Mouse (Mus musculus) limb, embryonic 12.5 days (tissue): ENCODE results near the gene Bzw1. TPM values are rescaled to one million over a fixed set of nuclear protein-coding genes. Genes with fewer than 3 reads are reported as not detected.

Source experiments
- ATAC-seq: fragments of 200-750 bp; cut with Nextera tagmentation; 2 replicates; pipeline ENCODE4 v1.8.0; 2017; ENCODE audit warnings: low read depth, moderate TSS enrichment; ENCODE audit not compliant: insufficient number of reproducible peaks, insufficient read depth, low FRiP score, low TSS enrichment
- H3K27ac ChIP-seq: fragments of 300-500 bp; sonication (generic); 2 replicates; pipeline ENCODE4 v1.5.1; 2016; ENCODE audit warnings: mild to moderate bottlenecking, moderate library complexity
- H3K27me3 ChIP-seq: fragments of 300-500 bp; sonication (generic); 2 replicates; pipeline ENCODE4 v1.6.1; 2016; ENCODE audit warnings: mild to moderate bottlenecking, moderate library complexity
- H3K36me3 ChIP-seq: fragments of 300-500 bp; sonication (generic); 2 replicates; pipeline ENCODE4 v1.6.1; 2016; ENCODE audit warnings: mild to moderate bottlenecking, moderate library complexity
- H3K4me1 ChIP-seq: fragments of 300-500 bp; sonication (generic); replicated peaks from 2 replicates; pipeline ENCODE4 v1.6.1; 2016
- H3K4me2 ChIP-seq: fragments of 300-500 bp; sonication (generic); 2 replicates; pipeline ENCODE4 v1.6.1; 2016; ENCODE audit warnings: mild to moderate bottlenecking, moderate library complexity
- H3K4me3 ChIP-seq: fragments of 300-500 bp; sonication (generic); replicated peaks from 2 replicates; pipeline ENCODE4 v1.5.1; 2016; ENCODE audit warnings: mild to moderate bottlenecking
- H3K9ac ChIP-seq: fragments of 300-500 bp; sonication (generic); replicated peaks from 2 replicates; pipeline ENCODE4 v1.6.1; 2016; ENCODE audit warnings: mild to moderate bottlenecking, moderate library complexity
- H3K9me3 ChIP-seq: fragments of 300-500 bp; sonication (generic); 2 replicates; pipeline ENCODE4 v1.6.1; 2016; ENCODE audit warnings: mild to moderate bottlenecking, moderate library complexity
- WGBS: fragments of 180-500 bp; shearing (Covaris S2); methylation state at CpG from one replicate; pipeline ENCODE4 v1.1.7; 2016; 5-methylcytosine and 5-hydroxymethylcytosine counted together
- polyA plus RNA-seq: library from polyadenylated mRNA; unstranded; fragments of >200 nt; fragmentation: Nextera tagmentation; extraction: Ambion mirVana; gene quantifications from 2 replicates; pipeline ENCODE4 v1.2.1, GENCODE M21; 2016

Bzw1 gene
- polyA plus RNA-seq = 408 and 418 TPM in 2 replicates

DNA sequence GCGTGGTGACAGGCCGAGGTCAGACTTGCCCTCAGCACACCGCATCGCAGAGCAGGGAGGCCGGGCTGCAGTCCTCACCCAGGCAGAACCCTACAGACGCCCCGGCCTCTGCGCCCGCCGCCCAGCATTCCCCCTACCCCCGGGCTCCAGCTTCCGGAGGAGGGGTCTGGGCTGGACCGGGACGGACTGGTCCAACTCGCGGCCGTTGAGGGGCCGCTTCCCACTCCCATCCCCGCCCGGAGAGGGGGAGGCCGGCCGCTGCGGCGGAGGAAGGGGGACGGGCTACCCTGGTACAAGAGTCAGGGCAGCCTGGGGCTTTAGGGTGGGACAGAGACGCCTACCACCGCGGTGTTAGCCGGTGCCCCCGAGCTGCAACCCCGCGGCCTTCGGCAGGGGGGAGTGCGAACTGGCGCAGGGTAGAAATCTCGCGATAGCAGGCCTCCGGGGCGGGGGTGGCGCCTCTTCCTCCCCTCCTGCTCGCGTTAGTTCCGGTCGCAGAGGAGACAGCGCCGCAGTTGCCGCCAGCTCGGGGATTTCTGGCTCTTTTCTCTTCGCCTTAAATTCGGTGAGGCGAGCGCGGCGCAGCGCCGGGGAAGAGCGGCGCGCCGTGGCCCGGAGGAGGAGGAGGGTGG is at the start of gene Bzw1:
Bzw1 (plus strand) TSS at position 247 of the 632 bp plus-strand sequence.
- peak within 1 kb of the TSS; percentile 78 for H3K4me2 ChIP-seq
- peak within 1 kb of the TSS; percentile 99 for H3K4me3 ChIP-seq
- ATAC-seq = peak; percentile 98
- under 1% methylated on average over 56 of the region's 61 CpGs for WGBS
- H3K9ac ChIP-seq = peak within 1 kb of the TSS; percentile 98
- no peaks in the 10 kb centered on the region for H3K27me3 ChIP-seq
- H3K4me1 ChIP-seq = peaks cover 17% of the 10 kb centered on the region
- peak within 1 kb of the TSS; percentile 98 for H3K27ac ChIP-seq
- no peaks in the 10 kb centered on the region for H3K9me3 ChIP-seq
- peaks cover 31% of the 10 kb centered on the region for H3K36me3 ChIP-seq

- WGBS = 91% methylated on average over 4 of the region's 4 CpGs
- H3K4me1 ChIP-seq = peaks cover 10% of the 10 kb centered on the region
- H3K9me3 ChIP-seq = no peaks in the 10 kb centered on the region
- no peak overlapping the region for H3K27ac ChIP-seq
- H3K4me3 ChIP-seq = no peak overlapping the region
- no peaks in the 10 kb centered on the region for H3K27me3 ChIP-seq
- ATAC-seq = no peak
- no peaks in the 10 kb centered on the region for H3K36me3 ChIP-seq
- H3K4me2 ChIP-seq = no peak overlapping the region
- H3K9ac ChIP-seq = no peak overlapping the region
These were observed 48.8 kb upstream of the Bzw1 start for GRCm38 (mm10) chr1:58343861-58344260.

GRCm38 (mm10) chr1:58344570-58344969 is 48.1 kb upstream of the Bzw1 start:
- Histone ChIP-seq H3K27ac (no peak overlapping the region), H3K27me3 (no peaks in the 10 kb centered on the region), H3K36me3 (no peaks in the 10 kb centered on the region), H3K4me3 (no peak overlapping the region), H3K9me3 (no peaks in the 10 kb centered on the region), H3K4me1 (peaks cover 10% of the 10 kb centered on the region), H3K9ac (no peak overlapping the region), H3K4me2 (no peak overlapping the region)
- WGBS = 88% methylated on average over 5 of the region's 5 CpGs
- ATAC-seq = no peak

DNA sequence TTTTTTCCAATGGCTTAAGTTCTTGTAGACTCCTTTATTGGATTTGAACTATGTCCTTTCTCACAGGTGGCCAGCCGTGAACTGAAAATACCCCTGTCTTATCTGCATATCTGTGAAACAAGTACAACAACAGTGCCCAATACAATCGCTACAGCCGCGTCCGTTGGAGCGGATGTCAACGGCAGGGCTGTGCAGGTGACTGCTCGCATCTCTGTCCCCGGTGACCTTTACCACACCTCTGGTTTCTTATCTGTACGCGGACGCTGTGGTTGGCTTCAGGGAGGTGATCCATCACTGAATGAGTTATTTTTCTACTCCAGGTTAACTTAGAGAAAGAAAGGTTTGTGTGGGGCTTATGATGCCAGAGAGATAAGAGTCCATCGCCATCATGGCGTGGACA is 46.5 kb upstream of the Bzw1 start:
- H3K4me3 ChIP-seq = no peak overlapping the region
- H3K4me2 ChIP-seq = no peak overlapping the region
- no peak overlapping the region for H3K27ac ChIP-seq
- no peak overlapping the region for H3K9ac ChIP-seq
- WGBS = 88% methylated on average over 14 of the region's 14 CpGs
- no peaks in the 10 kb centered on the region for H3K36me3 ChIP-seq
- no peak for ATAC-seq
- H3K9me3 ChIP-seq = no peaks in the 10 kb centered on the region
- peaks cover 10% of the 10 kb centered on the region for H3K4me1 ChIP-seq
- no peaks in the 10 kb centered on the region for H3K27me3 ChIP-seq

- no peak overlapping the region for H3K27ac ChIP-seq
- 85% methylated on average over 6 of the region's 6 CpGs for WGBS
- H3K9ac ChIP-seq = no peak overlapping the region
- H3K36me3 ChIP-seq = no peaks in the 10 kb centered on the region
- H3K4me1 ChIP-seq = no peaks in the 10 kb centered on the region
- no peaks in the 10 kb centered on the region for H3K9me3 ChIP-seq
- no peak overlapping the region for H3K4me3 ChIP-seq
- ATAC-seq = no peak
- H3K4me2 ChIP-seq = no peak overlapping the region
- no peaks in the 10 kb centered on the region for H3K27me3 ChIP-seq
These were observed 44.0 kb upstream of the Bzw1 start for GRCm38 (mm10) chr1:58348712-58349111.

- Histone ChIP-seq H3K27me3 (no peaks in the 10 kb centered on the region), H3K4me1 (no peaks in the 10 kb centered on the region), H3K9ac (no peak overlapping the region), H3K9me3 (no peaks in the 10 kb centered on the region), H3K4me2 (no peak overlapping the region), H3K4me3 (no peak overlapping the region), H3K36me3 (no peaks in the 10 kb centered on the region), H3K27ac (no peak overlapping the region)
- ATAC-seq = no peak
- WGBS = 56% methylated on average over 4 of the region's 4 CpGs
These were observed 39.3 kb upstream of the Bzw1 start for GRCm38 (mm10) chr1:58353238-58353893.

DNA sequence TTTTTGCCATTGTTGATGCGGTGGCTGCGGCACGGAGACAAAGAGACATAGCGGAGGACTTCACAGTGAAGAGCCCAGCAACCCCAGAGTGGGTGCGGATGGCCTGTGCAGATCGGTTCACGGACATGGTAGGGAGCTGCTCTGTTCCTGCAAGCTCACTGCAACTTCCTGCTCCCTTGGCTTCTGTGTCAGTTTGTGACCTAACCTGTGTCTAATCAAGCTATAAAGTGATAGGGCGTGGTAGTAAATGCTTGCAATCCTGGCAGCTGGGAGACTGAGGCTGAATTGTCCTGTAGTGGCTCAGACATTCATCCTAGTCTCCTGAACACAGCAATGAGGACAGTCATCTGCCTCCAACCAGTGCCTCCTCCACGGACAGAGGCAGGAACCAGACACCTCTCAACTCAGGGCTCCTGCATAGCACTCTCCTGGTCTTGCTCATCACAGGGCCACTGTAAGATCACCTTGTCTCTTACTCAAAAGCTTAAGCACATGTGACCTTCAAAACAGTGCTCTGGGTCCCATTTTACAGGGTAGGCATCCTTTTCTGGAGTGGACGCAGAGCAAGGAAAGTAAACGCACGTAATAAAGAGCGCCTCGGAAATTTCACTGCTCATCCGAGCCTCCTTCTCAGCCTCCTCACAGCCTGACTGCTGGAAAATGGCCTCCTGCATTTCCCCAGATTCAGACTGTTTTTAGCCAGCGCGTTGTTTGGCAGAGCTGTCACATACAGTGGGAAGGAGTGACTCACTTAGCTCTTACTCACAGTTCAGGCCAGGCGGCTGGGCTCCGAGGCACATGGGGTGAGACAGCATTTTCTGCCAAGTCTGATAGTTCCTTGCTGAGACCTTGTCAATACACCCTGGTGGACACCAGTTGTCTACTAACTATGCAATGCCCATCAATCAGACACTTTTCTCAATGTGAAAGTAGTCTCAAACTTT is 33.5 kb upstream of the Bzw1 start:
- 0 out of 2 replicates have a peak, but pooled peaks cover under 1% of the 10 kb centered on the region for H3K9me3 ChIP-seq
- H3K36me3 ChIP-seq = no peaks in the 10 kb centered on the region
- 82% methylated on average over 19 of the region's 19 CpGs for WGBS
- no peaks in the 10 kb centered on the region for H3K27me3 ChIP-seq
- H3K4me3 ChIP-seq = no peak overlapping the region
- no peaks in the 10 kb centered on the region for H3K4me1 ChIP-seq
- no peak for ATAC-seq
- no peak overlapping the region for H3K27ac ChIP-seq
- H3K4me2 ChIP-seq = no peak overlapping the region
- no peak overlapping the region for H3K9ac ChIP-seq

DNA sequence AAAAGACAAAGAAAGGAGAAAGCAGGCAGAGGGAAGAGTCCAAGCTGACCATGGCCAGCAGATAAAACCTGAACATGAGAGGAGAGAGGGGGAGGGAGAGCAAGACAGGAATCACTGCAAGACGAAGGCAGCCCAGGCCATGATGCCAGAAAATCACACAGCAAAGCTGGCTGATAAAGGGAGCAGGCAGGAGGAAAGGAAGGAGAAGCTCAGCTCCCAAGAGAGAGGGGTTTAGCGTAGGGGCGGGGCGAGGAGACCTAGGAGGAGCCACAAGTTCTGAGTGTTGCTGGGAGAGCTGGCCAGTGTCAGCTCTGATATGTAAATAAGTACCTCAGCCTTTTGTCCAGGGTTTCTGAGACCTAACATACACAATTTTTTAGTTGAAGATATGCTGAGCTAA is 30.4 kb upstream of the Bzw1 start:
- H3K9me3 ChIP-seq = peaks cover 6% of the 10 kb centered on the region; the same call in 1 of the 2 replicates
- no peak overlapping the region for H3K9ac ChIP-seq
- WGBS = 65% methylated on average over 4 of the region's 4 CpGs
- no peak for ATAC-seq
- H3K4me2 ChIP-seq = no peak overlapping the region
- H3K4me1 ChIP-seq = no peaks in the 10 kb centered on the region
- no peaks in the 10 kb centered on the region for H3K36me3 ChIP-seq
- no peak overlapping the region for H3K27ac ChIP-seq
- H3K4me3 ChIP-seq = no peak overlapping the region
- H3K27me3 ChIP-seq = no peaks in the 10 kb centered on the region

GRCm38 (mm10) chr1:58364551-58364950 is 28.1 kb upstream of the Bzw1 start:
- Histone ChIP-seq H3K27ac (no peak overlapping the region), H3K36me3 (no peaks in the 10 kb centered on the region), H3K4me2 (no peak overlapping the region), H3K27me3 (no peaks in the 10 kb centered on the region), H3K4me1 (no peaks in the 10 kb centered on the region), H3K9ac (no peak overlapping the region), H3K9me3 (peaks cover 6% of the 10 kb centered on the region; the same call in 1 of the 2 replicates), H3K4me3 (no peak overlapping the region)
- WGBS = 74% methylated on average over 12 of the region's 12 CpGs
- ATAC-seq = no peak

DNA sequence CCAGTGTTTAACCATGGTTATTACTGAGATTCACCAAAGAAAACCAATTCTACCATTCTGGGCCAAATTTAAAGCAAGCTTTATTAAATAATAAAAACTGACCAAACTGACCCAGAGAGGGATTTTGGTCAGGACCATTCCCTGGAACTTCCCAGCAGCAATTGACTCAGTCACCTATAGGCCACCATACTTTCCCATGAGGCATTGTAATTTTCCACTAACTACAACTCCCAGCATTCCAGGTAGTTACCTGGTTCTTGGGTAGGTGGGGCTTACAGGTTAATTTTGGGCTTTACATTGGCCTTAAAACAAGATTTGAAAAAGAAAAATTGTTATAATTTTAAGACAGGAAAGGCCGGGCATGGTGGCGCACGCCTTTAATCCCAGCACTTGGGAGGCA is 26.9 kb upstream of the Bzw1 start:
- no peak overlapping the region for H3K9ac ChIP-seq
- H3K36me3 ChIP-seq = no peaks in the 10 kb centered on the region
- no peaks in the 10 kb centered on the region for H3K4me1 ChIP-seq
- peaks cover 6% of the 10 kb centered on the region; the same call in 1 of the 2 replicates for H3K9me3 ChIP-seq
- H3K27me3 ChIP-seq = no peaks in the 10 kb centered on the region
- no peak overlapping the region for H3K4me3 ChIP-seq
- no peak overlapping the region for H3K27ac ChIP-seq
- ATAC-seq = no peak
- 96% methylated on average over 3 of the region's 3 CpGs for WGBS
- no peak overlapping the region for H3K4me2 ChIP-seq
